Mouse (Mus musculus): Measurements from ENCODE around the gene Nbea.

Nbea gene

DNA sequence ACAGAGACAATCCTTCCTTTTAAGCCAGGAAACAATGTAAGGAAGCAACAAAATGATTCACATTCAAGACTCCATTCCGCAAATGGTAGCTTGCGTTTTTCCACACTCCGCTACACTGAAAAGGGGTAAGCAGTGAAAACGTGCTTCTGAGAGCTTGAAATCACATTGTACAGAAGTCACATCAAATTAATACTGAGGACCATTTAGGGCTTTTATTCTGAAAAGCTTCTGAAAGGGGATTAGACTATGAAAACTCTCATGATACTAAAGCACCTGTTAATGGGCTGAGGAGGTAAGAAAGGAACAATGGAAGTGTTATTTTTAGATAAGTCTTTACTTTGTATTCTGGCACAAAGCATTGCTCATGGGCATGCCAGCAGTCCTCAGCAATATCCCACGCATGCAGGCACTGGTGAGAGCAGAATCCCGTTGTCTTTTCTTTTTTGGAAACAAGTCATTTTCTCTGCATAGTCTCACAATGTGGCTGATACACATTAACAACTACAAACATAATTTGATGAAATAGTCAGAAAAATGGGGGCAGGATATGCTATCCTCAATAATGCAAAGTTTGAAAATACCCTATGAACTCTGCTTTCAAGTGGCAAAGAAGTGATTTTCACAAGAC lies 428.4 kb downstream of the Nbea start:
- TF ChIP-seq CTCF (conservative IDR thresholded peaks at IDR 0.05; ENCODE audit: low read length), result no peak
- no peak for TF ChIP-seq POU5F1 (IDR thresholded peaks at IDR 0.05; ENCODE audit: borderline replicate concordance, low read length)
- TF ChIP-seq NANOG (IDR thresholded peaks at IDR 0.05; ENCODE audit: borderline replicate concordance, low read length), result no peak
- no peaks in the 10 kb centered on the region for H3K4me1 ChIP-seq (replicated peaks; ENCODE audit: low read depth, low read length)
- H3K4me3 ChIP-seq (replicated peaks; ENCODE audit: low read length), result no peak overlapping the region
- no peaks in the 10 kb centered on the region for H3K27me3 ChIP-seq (ENCODE audit: insufficient read depth, low read length)
- no peaks in the 10 kb centered on the region for H3K9me3 ChIP-seq (ENCODE audit: low read length)
- no peaks in the 10 kb centered on the region for H3K36me3 ChIP-seq (ENCODE audit: insufficient read depth, low read length)

DNA sequence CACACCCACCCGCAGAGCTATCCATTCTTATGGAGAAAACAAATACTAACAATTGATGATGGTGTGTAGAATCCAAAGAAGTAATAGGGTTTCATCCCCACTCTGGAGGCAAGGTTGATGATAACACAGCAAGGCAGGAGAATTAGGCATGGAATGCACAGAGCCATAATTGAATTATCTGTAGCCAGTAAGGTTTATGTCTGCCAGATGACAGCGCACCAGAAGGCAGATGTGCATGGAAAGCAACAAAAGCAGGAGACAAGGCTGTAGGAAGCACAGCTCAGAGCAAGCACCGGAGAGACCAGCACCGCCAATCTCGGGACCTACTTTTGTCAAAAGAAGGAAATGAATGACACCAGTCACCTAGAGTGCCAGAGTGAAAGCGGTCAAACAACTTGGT lies 429.6 kb downstream of the Nbea start:
- Histone ChIP-seq H3K4me1 (replicated peaks; ENCODE audit: low read depth, low read length) (no peaks in the 10 kb centered on the region), H3K4me3 (replicated peaks; ENCODE audit: low read length) (no peak overlapping the region), H3K9me3 (ENCODE audit: low read length) (no peaks in the 10 kb centered on the region), H3K27me3 (ENCODE audit: insufficient read depth, low read length) (no peaks in the 10 kb centered on the region), H3K36me3 (ENCODE audit: insufficient read depth, low read length) (no peaks in the 10 kb centered on the region)
- TF ChIP-seq POU5F1 (IDR thresholded peaks at IDR 0.05; ENCODE audit: borderline replicate concordance, low read length) (no peak), NANOG (IDR thresholded peaks at IDR 0.05; ENCODE audit: borderline replicate concordance, low read length) (no peak), CTCF (conservative IDR thresholded peaks at IDR 0.05; ENCODE audit: low read length) (no peak)

DNA sequence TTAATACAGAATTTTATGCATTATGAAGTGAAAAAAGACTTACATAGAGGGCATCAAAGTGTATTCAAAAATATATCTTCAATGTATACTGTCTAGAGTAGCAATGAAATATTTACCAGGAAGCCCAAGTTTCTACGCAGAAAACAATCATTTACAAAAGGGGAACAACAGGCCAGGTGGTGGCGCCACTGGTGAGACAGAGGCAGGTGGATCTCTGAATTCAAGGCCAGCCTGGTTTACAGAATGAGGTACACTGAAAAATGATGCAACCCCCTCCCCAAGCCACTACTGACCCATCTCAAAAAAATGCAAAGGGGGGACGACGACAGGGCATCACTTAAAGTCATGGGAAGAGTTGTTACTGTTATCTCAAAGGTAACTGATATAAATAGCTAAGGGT lies 430.9 kb downstream of the Nbea start:
- no peaks in the 10 kb centered on the region for H3K9me3 ChIP-seq (ENCODE audit: low read length)
- H3K4me3 ChIP-seq (replicated peaks; ENCODE audit: low read length), result no peak overlapping the region
- H3K36me3 ChIP-seq (ENCODE audit: insufficient read depth, low read length), result no peaks in the 10 kb centered on the region
- no peaks in the 10 kb centered on the region for H3K27me3 ChIP-seq (ENCODE audit: insufficient read depth, low read length)
- no peaks in the 10 kb centered on the region for H3K4me1 ChIP-seq (replicated peaks; ENCODE audit: low read depth, low read length)
- TF ChIP-seq POU5F1 (IDR thresholded peaks at IDR 0.05; ENCODE audit: borderline replicate concordance, low read length) (no peak), CTCF (conservative IDR thresholded peaks at IDR 0.05; ENCODE audit: low read length) (peak; percentile 22; the same call in 1 of the 2 replicates)

DNA sequence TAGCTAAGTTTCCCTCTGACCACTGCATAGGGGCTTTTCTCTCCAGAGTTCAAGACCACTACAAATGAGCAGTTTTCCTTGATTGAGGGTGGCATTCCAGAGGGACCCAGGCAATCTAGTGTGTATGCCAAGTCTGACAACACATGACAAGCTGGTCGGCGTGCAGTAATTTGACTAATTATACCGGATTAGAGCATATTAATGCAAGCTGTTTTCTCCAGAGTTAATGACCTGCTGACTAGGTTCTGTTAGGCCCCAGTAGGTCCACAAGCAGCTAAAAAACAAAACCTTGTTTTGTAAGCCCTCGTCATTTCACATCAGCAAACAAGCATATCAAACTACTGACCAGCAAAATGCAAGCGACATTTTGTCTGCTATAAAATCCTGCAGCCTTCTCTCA lies 432.1 kb downstream of the Nbea start:
- Histone ChIP-seq H3K36me3 (ENCODE audit: insufficient read depth, low read length) (no peaks in the 10 kb centered on the region), H3K27me3 (ENCODE audit: insufficient read depth, low read length) (no peaks in the 10 kb centered on the region), H3K9me3 (ENCODE audit: low read length) (no peaks in the 10 kb centered on the region), H3K4me1 (replicated peaks; ENCODE audit: low read depth, low read length) (no peaks in the 10 kb centered on the region), H3K4me3 (replicated peaks; ENCODE audit: low read length) (no peak overlapping the region)
- no peak for TF ChIP-seq CTCF (conservative IDR thresholded peaks at IDR 0.05; ENCODE audit: low read length)
- no peak for TF ChIP-seq POU5F1 (IDR thresholded peaks at IDR 0.05; ENCODE audit: borderline replicate concordance, low read length)
- TF ChIP-seq NANOG (IDR thresholded peaks at IDR 0.05; ENCODE audit: borderline replicate concordance, low read length), result no peak

- TF ChIP-seq CTCF (conservative IDR thresholded peaks at IDR 0.05; ENCODE audit: low read length) (no peak), POU5F1 (IDR thresholded peaks at IDR 0.05; ENCODE audit: borderline replicate concordance, low read length) (no peak), NANOG (IDR thresholded peaks at IDR 0.05; ENCODE audit: borderline replicate concordance, low read length) (no peak)
- no peaks in the 10 kb centered on the region for H3K36me3 ChIP-seq (ENCODE audit: insufficient read depth, low read length)
- H3K4me3 ChIP-seq (replicated peaks; ENCODE audit: low read length), result no peak overlapping the region
- no peaks in the 10 kb centered on the region for H3K9me3 ChIP-seq (ENCODE audit: low read length)
- H3K27me3 ChIP-seq (ENCODE audit: insufficient read depth, low read length), result no peaks in the 10 kb centered on the region
- no peaks in the 10 kb centered on the region for H3K4me1 ChIP-seq (replicated peaks; ENCODE audit: low read depth, low read length)
These were observed 432.9 kb downstream of the Nbea start for GRCm38 (mm10) chr3:55750445-55751065.

- H3K4me3 ChIP-seq (replicated peaks; ENCODE audit: low read length), result no peak overlapping the region
- no peaks in the 10 kb centered on the region for H3K27me3 ChIP-seq (ENCODE audit: insufficient read depth, low read length)
- H3K4me1 ChIP-seq (replicated peaks; ENCODE audit: low read depth, low read length), result no peaks in the 10 kb centered on the region
- H3K36me3 ChIP-seq (ENCODE audit: insufficient read depth, low read length), result no peaks in the 10 kb centered on the region
- no peaks in the 10 kb centered on the region for H3K9me3 ChIP-seq (ENCODE audit: low read length)
- TF ChIP-seq NANOG (IDR thresholded peaks at IDR 0.05; ENCODE audit: borderline replicate concordance, low read length), result no peak
- no peak for TF ChIP-seq POU5F1 (IDR thresholded peaks at IDR 0.05; ENCODE audit: borderline replicate concordance, low read length)
- TF ChIP-seq CTCF (conservative IDR thresholded peaks at IDR 0.05; ENCODE audit: low read length), result no peak
These were observed 439.6 kb downstream of the Nbea start for GRCm38 (mm10) chr3:55743885-55744284.

GRCm38 (mm10) chr3:55742654-55743053 lies 440.8 kb downstream of the Nbea start:
- H3K9me3 ChIP-seq (ENCODE audit: low read length), result no peaks in the 10 kb centered on the region
- TF ChIP-seq POU5F1 (IDR thresholded peaks at IDR 0.05; ENCODE audit: borderline replicate concordance, low read length), result no peak
- TF ChIP-seq NANOG (IDR thresholded peaks at IDR 0.05; ENCODE audit: borderline replicate concordance, low read length), result no peak
- no peak for TF ChIP-seq CTCF (conservative IDR thresholded peaks at IDR 0.05; ENCODE audit: low read length)
- no peaks in the 10 kb centered on the region for H3K36me3 ChIP-seq (ENCODE audit: insufficient read depth, low read length)
- no peaks in the 10 kb centered on the region for H3K27me3 ChIP-seq (ENCODE audit: insufficient read depth, low read length)
- H3K4me1 ChIP-seq (replicated peaks; ENCODE audit: low read depth, low read length), result no peaks in the 10 kb centered on the region
- no peak overlapping the region for H3K4me3 ChIP-seq (replicated peaks; ENCODE audit: low read length)

DNA sequence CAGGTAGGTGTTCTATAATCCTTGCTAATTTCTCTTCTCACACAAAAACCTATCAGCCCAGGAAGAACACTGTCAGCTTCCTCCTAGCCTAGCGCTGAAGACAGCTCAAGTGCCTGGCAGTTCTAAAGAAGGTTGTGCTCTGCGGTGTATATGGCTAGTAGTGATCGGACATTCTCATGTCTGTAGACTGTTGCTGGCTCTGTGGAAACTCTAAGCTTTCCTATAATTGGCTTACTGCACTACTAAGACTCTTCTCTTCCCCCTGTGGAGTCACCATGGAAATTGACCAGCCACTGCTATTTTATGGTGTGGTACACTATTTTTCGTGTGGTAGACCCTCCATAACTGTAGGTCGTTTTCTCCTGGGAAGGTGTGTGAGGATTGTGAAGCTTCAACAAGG lies 441.3 kb downstream of the Nbea start:
- no peaks in the 10 kb centered on the region for H3K36me3 ChIP-seq (ENCODE audit: insufficient read depth, low read length)
- no peak overlapping the region for H3K4me3 ChIP-seq (replicated peaks; ENCODE audit: low read length)
- no peaks in the 10 kb centered on the region for H3K27me3 ChIP-seq (ENCODE audit: insufficient read depth, low read length)
- TF ChIP-seq NANOG (IDR thresholded peaks at IDR 0.05; ENCODE audit: borderline replicate concordance, low read length), result no peak
- no peak for TF ChIP-seq CTCF (conservative IDR thresholded peaks at IDR 0.05; ENCODE audit: low read length)
- no peak for TF ChIP-seq POU5F1 (IDR thresholded peaks at IDR 0.05; ENCODE audit: borderline replicate concordance, low read length)
- no peaks in the 10 kb centered on the region for H3K4me1 ChIP-seq (replicated peaks; ENCODE audit: low read depth, low read length)
- H3K9me3 ChIP-seq (ENCODE audit: low read length), result no peaks in the 10 kb centered on the region

- no peaks in the 10 kb centered on the region for H3K4me1 ChIP-seq (replicated peaks; ENCODE audit: low read depth, low read length)
- H3K9me3 ChIP-seq (ENCODE audit: low read length), result no peaks in the 10 kb centered on the region
- no peak overlapping the region for H3K4me3 ChIP-seq (replicated peaks; ENCODE audit: low read length)
- H3K36me3 ChIP-seq (ENCODE audit: insufficient read depth, low read length), result no peaks in the 10 kb centered on the region
- TF ChIP-seq NANOG (IDR thresholded peaks at IDR 0.05; ENCODE audit: borderline replicate concordance, low read length), result no peak
- no peak for TF ChIP-seq POU5F1 (IDR thresholded peaks at IDR 0.05; ENCODE audit: borderline replicate concordance, low read length)
- TF ChIP-seq CTCF (conservative IDR thresholded peaks at IDR 0.05; ENCODE audit: low read length), result no peak
- H3K27me3 ChIP-seq (ENCODE audit: insufficient read depth, low read length), result no peaks in the 10 kb centered on the region
These were observed 442.1 kb downstream of the Nbea start for GRCm38 (mm10) chr3:55741428-55741827.

Data from E14TG2a.4 (cell line).